Mouse (Mus musculus) liver, embryonic 14.5 days (tissue): Measurements from ENCODE around the gene Mettl6. TPM values are rescaled to one million over a fixed set of nuclear protein-coding genes. Genes with fewer than 3 reads are reported as not detected.

Experiments used
- ATAC-seq: fragments of 200-750 bp; cut with Nextera tagmentation; 2 replicates; pipeline ENCODE4 v1.8.0; 2017; ENCODE audit warnings: moderate number of reproducible peaks, mild to moderate bottlenecking, moderate library complexity; ENCODE audit not compliant: insufficient read depth
- DNase-seq, 3 experiments: peaks; one replicate each; pipeline ENCODE4 v3.0.0-alpha.2; 2012 to 2013; ENCODE audit warnings: low read depth in 3 of 3, low spot score in 3 of 3
- H3K27ac ChIP-seq: fragments of 300-500 bp; sonication (generic); 2 replicates; pipeline ENCODE4 v1.5.1; 2014; ENCODE audit warnings: moderate library complexity, mild to moderate bottlenecking, control low read depth, inconsistent platforms
- H3K27me3 ChIP-seq: fragments of 300-500 bp; sonication (generic); 2 replicates; pipeline ENCODE4 v1.6.1; 2014; ENCODE audit warnings: mild to moderate bottlenecking, low read length, moderate library complexity; ENCODE audit not compliant: control insufficient read depth, insufficient read depth
- H3K36me3 ChIP-seq: fragments of 300-500 bp; sonication (generic); replicated peaks from 2 replicates; pipeline ENCODE4 v1.6.1; 2014; ENCODE audit warnings: low read depth; ENCODE audit not compliant: control insufficient read depth, insufficient read depth
- H3K4me1 ChIP-seq, 2 experiments: fragments of 200-500 bp in 1 of 2; fragments of 300-500 bp in 1 of 2; sonication (generic) in 1 of 2; replicated peaks; 2 replicates each; pipeline ENCODE4 v1.6.1; 2012 to 2014; ENCODE audit warnings: antibody characterized with exemption in 1 of 2, inconsistent platforms in 1 of 2, low read length in 1 of 2; ENCODE audit not compliant: control insufficient read depth in 2 of 2, insufficient read depth in 2 of 2
- H3K4me2 ChIP-seq: fragments of 300-500 bp; sonication (generic); 2 replicates; pipeline ENCODE4 v1.6.1; 2014; ENCODE audit warnings: low read depth, mild to moderate bottlenecking, control low read depth, moderate library complexity
- H3K4me3 ChIP-seq, 2 experiments: fragments of 200-500 bp in 1 of 2; fragments of 300-500 bp in 1 of 2; sonication (generic) in 1 of 2; 2 replicates each; pipeline ENCODE4 v1.5.1; 2012 to 2014; ENCODE audit warnings: low read depth in 2 of 2, low read length in 2 of 2, mild to moderate bottlenecking in 2 of 2, control low read depth in 1 of 2, inconsistent platforms in 1 of 2, moderate library complexity in 1 of 2; ENCODE audit not compliant: insufficient read depth in 1 of 2
- H3K9ac ChIP-seq: fragments of 300-500 bp; sonication (generic); replicated peaks from 2 replicates; pipeline ENCODE4 v1.6.1; 2014; ENCODE audit warnings: mild to moderate bottlenecking, control low read depth, moderate library complexity
- H3K9me3 ChIP-seq: fragments of 300-500 bp; sonication (generic); 2 replicates; pipeline ENCODE4 v1.6.1; 2016; ENCODE audit warnings: low read length, mixed read lengths; ENCODE audit not compliant: control insufficient read depth
- CTCF ChIP-seq: IDR thresholded peaks from 2 replicates; pipeline ENCODE4 v1.5.1; 2016; ENCODE audit warnings: antibody characterized with exemption, low read depth, control low read depth
- EP300 ChIP-seq: IDR thresholded peaks from 2 replicates; pipeline ENCODE4 v1.6.1; 2016; ENCODE audit warnings: antibody characterized with exemption, low read depth
- WGBS: fragments of 180-500 bp; shearing (Covaris S2); extraction: QIAGEN DNeasy Blood & Tissue Kit; methylation state at CpG from one replicate; pipeline ENCODE4 v1.1.7; 2014; ENCODE audit not compliant: insufficient replicate concordance; 5-methylcytosine and 5-hydroxymethylcytosine counted together
- polyA plus RNA-seq, 2 experiments: library from polyadenylated mRNA; depleted of rRNA in 1 of 2; stranded (reverse) in 1 of 2; unstranded in 1 of 2; fragments of >200 nt; fragmentation: Nextera tagmentation in 1 of 2; extraction: Ambion mirVana in 1 of 2; gene quantifications; 2 replicates each; pipeline versions ENCODE4 v1.2.1 to v1.2.3; 2012 to 2014

The Mettl6 gene
- polyA plus RNA-seq, 2 experiments, result 9.6 to 28.9 TPM

DNA sequence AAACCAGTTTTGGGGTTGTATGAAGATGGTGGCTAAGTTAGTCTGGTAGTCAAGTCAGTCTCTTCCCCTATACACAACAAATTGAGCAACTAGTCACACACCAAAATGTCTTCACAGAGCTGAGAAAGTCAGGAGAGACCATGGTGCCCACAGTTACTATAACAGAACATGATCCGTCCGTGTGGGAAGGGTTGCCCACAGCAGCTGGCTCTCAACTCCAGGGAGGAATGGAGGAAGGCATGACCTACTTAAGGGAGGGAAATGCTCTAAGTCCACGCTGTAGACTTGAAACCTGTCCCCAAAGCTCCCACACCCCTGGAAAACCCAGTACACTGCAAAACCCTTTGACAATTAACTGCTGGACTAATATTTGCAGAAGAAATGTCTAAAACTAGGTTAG lies 15.5 kb upstream of the Mettl6 start:
- Histone ChIP-seq H3K36me3 (peaks cover 44% of the 10 kb centered on the region), H3K4me1 (no peaks in the 10 kb centered on the region), H3K4me3 (no peak overlapping the region), H3K9ac (no peak overlapping the region), H3K9me3 (no peaks in the 10 kb centered on the region), H3K27ac (no peak overlapping the region), H3K27me3 (no peaks in the 10 kb centered on the region), H3K4me2 (no peak overlapping the region)
- no peak for ATAC-seq
- TF ChIP-seq EP300, result no peak
- TF ChIP-seq CTCF, result no peak
- no peak for DNase-seq
- WGBS, result 81% methylated on average over 3 of the region's 3 CpGs

DNA sequence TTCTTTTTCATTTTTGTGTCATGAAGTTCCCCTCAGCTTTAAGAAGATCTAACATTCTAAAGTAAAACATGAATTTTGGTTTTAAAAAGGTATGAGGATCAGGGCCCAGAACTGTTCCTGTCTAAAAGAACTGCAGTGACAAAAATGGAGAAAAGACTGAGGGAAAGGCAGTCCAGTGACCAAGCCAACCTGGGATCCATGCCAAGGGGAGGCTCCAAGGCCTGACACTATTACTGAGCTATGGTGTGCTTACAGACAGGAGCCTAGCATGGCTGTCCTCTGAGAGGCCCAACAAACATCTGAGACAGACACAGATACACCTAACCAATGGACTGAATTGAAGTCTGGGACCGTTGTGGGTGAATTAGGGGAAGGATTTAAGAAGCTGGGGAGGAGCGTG lies 15.1 kb upstream of the Mettl6 start:
- ATAC-seq (no peak), DNase-seq (no peak)
- H3K9me3 ChIP-seq, result no peaks in the 10 kb centered on the region
- no peak overlapping the region for H3K27ac ChIP-seq
- H3K4me3 ChIP-seq, result no peak overlapping the region
- peaks cover 48% of the 10 kb centered on the region for H3K36me3 ChIP-seq
- no peak overlapping the region for H3K4me2 ChIP-seq
- WGBS, result 98% methylated on average over 2 of the region's 2 CpGs
- H3K4me1 ChIP-seq, result no peaks in the 10 kb centered on the region
- no peak overlapping the region for H3K9ac ChIP-seq
- TF ChIP-seq CTCF (no peak), EP300 (no peak)
- no peaks in the 10 kb centered on the region for H3K27me3 ChIP-seq

DNA sequence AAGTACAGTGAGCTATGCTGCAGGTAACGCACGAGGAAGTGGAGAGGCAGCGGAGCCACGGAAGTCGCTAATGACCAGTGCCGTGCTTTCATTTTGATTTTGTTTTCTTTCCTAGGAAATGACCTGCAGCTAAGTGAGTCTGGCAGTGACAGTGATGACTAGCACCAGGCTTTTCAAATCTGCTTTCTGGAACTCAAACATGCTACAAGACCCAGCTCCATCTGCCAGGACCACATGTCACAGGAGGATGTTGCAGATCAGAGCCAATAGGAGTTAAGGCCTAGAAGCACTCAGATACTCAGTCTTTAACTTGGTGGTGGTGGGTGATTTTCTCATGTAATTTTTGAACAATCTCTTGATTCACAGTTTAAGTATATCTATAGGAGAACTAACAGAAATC lies 11.6 kb upstream of the Mettl6 start:
- H3K9ac ChIP-seq, result no peak overlapping the region
- H3K27me3 ChIP-seq, result no peaks in the 10 kb centered on the region
- DNase-seq, result no peak
- ATAC-seq, result no peak
- no peaks in the 10 kb centered on the region for H3K9me3 ChIP-seq
- H3K36me3 ChIP-seq, result peaks cover 82% of the 10 kb centered on the region
- no peaks in the 10 kb centered on the region for H3K4me1 ChIP-seq
- WGBS, result 95% methylated on average over 6 of the region's 6 CpGs
- TF ChIP-seq EP300 (no peak), CTCF (no peak)
- H3K27ac ChIP-seq, result no peak overlapping the region
- no peak overlapping the region for H3K4me3 ChIP-seq
- no peak overlapping the region for H3K4me2 ChIP-seq

DNA sequence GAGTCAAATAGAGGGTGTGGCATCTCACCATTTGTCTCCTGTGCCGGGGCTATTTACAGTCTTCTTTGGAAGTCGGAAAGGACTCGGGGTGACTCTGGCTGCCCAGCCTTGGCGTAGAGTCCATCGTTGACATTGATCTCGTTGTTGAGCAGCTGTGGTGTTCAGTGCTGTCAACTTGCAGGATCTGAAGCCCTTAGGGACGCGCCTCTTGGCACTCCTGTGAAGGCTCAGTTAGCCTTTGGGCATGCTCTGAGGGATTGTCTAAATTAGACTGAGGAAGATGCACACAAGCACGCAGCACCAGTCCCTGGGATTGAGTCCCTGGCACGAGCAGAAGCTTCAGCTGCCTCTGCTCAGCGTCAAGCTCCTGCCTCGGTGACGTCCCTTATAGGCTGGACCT lies 8.6 kb upstream of the Mettl6 start:
- ATAC-seq (no peak), DNase-seq (no peak)
- no peak overlapping the region for H3K27ac ChIP-seq
- no peaks in the 10 kb centered on the region for H3K4me1 ChIP-seq
- TF ChIP-seq EP300, result no peak
- no peak for TF ChIP-seq CTCF
- no peak overlapping the region for H3K4me3 ChIP-seq
- WGBS, result 88% methylated on average over 13 of the region's 13 CpGs
- no peaks in the 10 kb centered on the region for H3K27me3 ChIP-seq
- no peaks in the 10 kb centered on the region for H3K9me3 ChIP-seq
- peaks cover 91% of the 10 kb centered on the region for H3K36me3 ChIP-seq
- H3K9ac ChIP-seq, result no peak overlapping the region
- H3K4me2 ChIP-seq, result no peak overlapping the region

DNA sequence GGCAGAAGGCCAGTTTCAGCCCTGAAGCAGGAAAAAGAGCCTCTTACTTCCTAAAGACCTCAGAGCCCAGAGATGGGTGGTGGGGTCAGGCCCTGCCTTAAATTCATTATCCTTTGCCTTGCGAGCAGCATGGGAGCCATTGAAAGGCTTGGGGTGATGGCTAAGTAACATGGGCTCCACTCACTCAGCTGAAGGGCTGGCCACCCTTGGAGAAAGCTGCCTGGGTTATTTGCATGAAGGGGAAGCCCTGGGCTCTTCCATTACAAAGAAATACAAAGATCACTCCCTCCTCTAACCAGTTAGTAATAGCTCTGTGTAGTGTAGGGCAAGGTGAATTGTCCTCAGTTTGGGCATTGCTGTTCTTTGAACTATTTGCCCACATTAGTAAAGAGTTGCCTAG lies 4.7 kb upstream of the Mettl6 start:
- Histone ChIP-seq H3K4me1 (peaks cover 22% of the 10 kb centered on the region in 2 experiments), H3K36me3 (peaks cover 64% of the 10 kb centered on the region), H3K27me3 (no peaks in the 10 kb centered on the region), H3K9ac (no peak overlapping the region), H3K9me3 (no peaks in the 10 kb centered on the region), H3K4me2 (no peak overlapping the region), H3K27ac (no peak overlapping the region), H3K4me3 (no peak overlapping the region)
- no peak for DNase-seq
- no peak for ATAC-seq
- TF ChIP-seq EP300 (no peak), CTCF (no peak)
- WGBS, result 92% methylated on average over 1 of the region's 1 CpGs
